Mouse (Mus musculus) Muller cell, postnatal 12 days (primary cell): Measurements from ENCODE around the gene Mlec.
"Not testable (repeated sequence)": the region's sequence is repeated elsewhere in the genome, so short reads cannot be mapped to it uniquely, and the experiment has no call there.

ENCODE experiments used
- DNase-seq: peaks from one replicate; pipeline ENCODE4 v3.0.0-alpha.2; 2015; ENCODE audit errors: inconsistent ontology term

Gene Mlec

DNA sequence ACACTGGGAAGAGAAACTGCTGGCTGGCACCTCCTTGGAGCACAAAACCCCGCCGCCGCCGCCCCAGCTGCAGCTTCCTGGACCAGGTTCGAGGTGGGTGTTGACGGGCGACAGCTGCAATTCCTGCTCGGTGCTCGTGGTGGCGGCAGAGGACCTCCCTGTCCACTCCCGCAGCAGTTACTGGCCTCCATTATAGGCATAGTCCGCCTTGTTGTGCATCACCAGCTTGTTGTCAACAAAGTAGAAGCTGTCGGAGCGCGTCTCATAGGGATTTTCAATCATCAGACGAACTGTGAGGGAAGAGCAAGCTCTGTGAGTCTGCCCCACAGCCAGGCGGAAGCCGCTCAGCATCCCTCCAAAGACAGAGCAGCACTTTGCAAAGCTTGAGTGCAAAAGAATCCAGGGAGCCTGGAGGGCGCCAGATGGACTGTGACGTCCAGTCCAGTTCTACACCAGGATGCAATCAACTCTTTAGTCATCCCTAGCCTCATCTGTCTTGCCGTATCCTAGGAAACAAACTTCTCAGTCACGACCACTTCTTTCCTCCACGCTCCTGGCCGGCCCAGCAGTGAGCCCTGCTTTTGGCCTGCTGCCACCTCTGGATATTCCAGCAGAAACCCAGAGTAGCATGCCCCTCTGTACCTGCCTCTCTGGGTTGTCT, 32.6 kb downstream of the Mlec start:
- DNase-seq, result peak; percentile 81

- no peak for DNase-seq
Measured at GRCm38 (mm10) chr5:115124690-115125089, 33.3 kb downstream of the Mlec start.

- peak; percentile 49 for DNase-seq
Measured at GRCm38 (mm10) chr5:115120978-115121377, 37.0 kb downstream of the Mlec start.

DNA sequence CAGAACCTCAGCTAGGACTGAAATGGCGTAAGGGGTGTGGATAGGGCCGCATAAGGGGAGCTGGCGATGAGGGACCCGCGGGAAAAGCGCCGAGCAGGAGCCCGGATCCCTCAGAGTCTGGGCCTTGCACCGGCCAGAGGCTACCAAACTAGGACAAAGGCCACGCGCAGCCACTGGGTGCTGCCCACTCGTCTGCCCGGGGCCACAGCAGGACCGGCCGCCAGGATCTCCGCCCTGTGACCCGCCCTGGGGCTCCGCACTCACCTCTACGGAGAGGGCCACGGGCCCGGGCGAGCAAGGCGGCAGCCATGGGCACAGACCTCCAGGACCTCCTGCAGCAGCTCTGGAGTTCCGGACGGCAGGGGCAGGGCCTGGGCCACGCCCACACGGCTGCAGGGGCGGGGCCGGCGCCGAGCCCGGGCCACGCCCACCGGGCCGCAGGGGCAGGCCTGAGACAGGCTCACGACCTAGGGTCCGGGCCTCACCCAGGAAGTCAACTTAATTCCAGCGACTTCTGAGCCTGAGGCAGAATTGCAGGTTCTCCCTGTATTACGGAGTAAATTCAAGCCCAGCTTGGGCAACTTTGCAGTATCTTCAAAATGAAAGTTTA, 38.9 kb downstream of the Mlec start, which contains the start of gene Acads:
TSS of gene Acads (minus strand) at position 386 of the 610 bp plus-strand sequence.
- peak; percentile 87 for DNase-seq

- no peak for DNase-seq
Measured at GRCm38 (mm10) chr5:115117467-115117866, 40.5 kb downstream of the Mlec start.

- DNase-seq, result no peak
Measured at GRCm38 (mm10) chr5:115116426-115116825, 41.6 kb downstream of the Mlec start.

DNA sequence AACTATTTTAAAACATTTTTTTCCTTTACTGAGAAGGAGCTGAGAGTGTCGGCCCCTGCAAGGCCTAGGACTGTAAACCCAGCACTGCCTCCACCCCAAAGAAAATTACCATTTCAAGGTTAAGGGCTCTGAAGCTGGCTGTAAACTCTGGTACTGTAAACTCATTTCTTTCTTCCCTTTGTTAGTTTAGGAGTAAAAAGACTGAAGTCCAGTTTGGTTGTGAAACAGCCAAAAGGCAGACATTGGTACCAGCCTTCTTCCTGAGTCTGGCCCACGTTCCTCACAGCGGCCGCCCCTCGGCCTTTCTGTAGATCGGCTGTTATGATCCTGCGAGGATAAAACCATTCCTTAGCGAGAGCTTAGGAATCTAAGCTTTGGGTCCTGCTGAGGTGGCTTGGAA, 43.5 kb downstream of the Mlec start:
- DNase-seq, result no peak

DNA sequence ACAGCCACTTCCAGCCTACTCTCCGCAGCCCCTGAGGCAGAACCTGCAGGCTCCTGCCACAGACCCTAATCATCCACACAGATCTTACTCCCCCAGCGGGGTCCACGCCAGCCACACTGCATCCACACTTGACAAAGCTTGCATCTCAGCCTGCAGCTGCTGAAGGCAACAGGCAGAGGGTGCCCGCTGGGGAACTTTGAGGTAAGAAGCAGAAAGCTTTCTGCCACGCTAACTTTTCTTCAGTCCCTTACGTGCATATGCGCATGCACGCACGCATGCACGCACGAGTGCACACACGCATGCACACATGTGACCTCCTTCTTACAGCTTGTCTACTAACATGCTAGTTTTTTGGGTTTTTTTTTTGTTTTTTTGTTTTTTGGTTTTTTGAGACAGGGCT, 44.7 kb downstream of the Mlec start:
- DNase-seq, result no peak

DNA sequence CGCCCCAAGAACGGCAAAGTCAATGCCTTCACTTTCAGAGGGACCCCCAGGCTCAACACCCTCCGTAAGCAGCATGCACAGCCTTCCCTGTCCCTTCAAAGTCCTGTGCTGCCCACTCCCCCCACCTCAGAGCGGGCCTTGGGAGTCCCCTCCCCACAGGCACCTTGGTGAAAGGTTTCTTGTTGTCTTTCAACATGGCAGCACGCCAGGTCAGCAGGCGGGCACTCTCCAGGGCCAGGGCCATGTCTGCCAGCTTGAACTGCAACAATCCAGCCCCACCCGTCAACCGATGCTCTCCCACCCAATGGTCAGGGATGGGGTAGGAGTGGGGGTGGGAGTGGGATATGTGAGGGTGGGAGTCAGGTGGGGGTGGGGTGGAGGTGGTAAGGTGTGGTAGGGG, 46.8 kb downstream of the Mlec start:
- DNase-seq, result no peak

- not testable (repeated sequence) for DNase-seq
Measured at GRCm38 (mm10) chr5:115103253-115103652, 54.7 kb downstream of the Mlec start.

GRCm38 (mm10) chr5:115102231-115102630, 55.7 kb downstream of the Mlec start:
- no peak for DNase-seq

GRCm38 (mm10) chr5:115100473-115100872, 57.5 kb downstream of the Mlec start:
- DNase-seq, result no peak

DNA sequence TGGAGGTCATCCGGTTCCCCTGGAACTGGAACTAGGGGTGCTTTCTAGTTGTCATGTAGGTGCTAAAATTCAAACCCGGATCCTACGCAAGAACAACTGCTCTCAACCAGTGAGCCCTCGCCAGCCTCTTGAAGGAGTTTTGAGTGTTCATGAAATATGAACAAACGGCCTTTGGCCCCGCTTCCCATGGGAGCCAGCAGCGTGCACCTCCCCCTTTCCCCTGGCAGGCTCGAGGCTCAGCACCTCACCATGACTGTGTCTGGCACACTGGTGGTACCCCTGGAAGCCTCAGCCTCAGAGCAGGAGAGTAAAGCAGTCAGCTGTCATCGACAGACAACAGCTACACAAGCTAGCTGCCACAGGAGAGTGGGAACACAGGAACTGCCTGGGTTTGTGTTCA, 58.0 kb downstream of the Mlec start:
- no peak for DNase-seq

DNA sequence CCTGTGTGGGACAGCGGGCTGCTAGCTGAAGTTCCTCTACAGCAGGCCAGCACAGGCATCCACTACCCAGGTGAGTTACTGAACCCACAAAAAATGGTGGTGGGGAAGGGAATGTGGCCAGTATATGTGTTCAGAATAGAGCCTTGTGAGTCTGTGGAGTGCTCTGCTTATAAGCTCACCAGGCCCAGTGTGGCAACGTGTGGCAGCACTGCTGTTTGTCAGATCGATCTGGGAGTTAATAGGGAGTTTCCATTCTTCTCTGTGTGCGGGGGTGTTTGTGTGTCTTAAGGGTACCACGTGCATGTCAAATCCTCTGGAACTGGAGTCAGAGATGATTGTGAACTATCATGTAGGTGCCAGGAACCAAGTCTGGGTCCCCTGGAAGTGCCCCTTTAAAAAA, 58.4 kb downstream of the Mlec start:
- no peak for DNase-seq

DNA sequence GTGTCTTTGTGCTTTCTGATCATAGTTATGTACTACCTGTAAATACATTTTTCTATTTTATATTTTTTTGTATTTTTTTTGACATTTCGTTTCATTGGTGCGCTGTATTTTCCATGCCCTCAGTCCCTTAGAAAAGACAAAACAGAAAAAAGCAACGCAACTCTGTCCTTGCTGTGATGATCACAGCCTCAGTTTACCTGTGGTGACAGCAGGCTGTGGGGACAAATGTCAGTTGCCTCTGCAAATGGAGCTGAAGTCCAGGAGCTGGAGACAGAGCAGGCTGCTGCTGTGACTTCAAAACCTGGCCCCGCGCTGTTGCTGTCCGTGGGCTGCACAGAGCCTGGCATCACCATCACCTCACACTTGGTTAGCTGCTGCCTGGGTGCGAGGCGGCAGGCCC, 59.8 kb downstream of the Mlec start, which contains the start of gene Gm10401:
TSS of gene Gm10401 (minus strand) at position 101 of the 400 bp plus-strand sequence.
- DNase-seq, result no peak
